Comparison of ENCODE assay signal across 8 mouse cellular contexts in genomic region chr3:114032333-114032732, GRCm38 (mm10). TPM values are rescaled to one million over a fixed set of nuclear protein-coding genes. Genes with fewer than 3 reads are reported as not detected.
DNase-seq lines count a peak whose midpoint lies in the region; ATAC-seq and TF ChIP-seq lines count a peak whose summit lies in the region.

No protein-coding gene starts in this region.

- no peak for TF ChIP-seq POLR2A in olfactory bulb, adult 2 months (IDR thresholded peaks at IDR 0.05; ENCODE audit: insufficient read depth, low read depth, low read length)
- TF ChIP-seq POLR2A in lung, adult 2 months (IDR thresholded peaks at IDR 0.05; ENCODE audit: borderline replicate concordance, extremely low read depth, low read depth, low read length), result no peak

- no peaks in the 10 kb centered on the region for H3K36me3 ChIP-seq in limb, embryonic 12.5 days

- H3K27ac ChIP-seq in limb, embryonic 12.5 days, result peak overlapping the region; percentile 90
- no peak overlapping the region for H3K27ac ChIP-seq in olfactory bulb, adult 2 months (ENCODE audit: insufficient read depth, low read depth, low read length)

- H3K27me3 ChIP-seq in limb, embryonic 12.5 days, result no peaks in the 10 kb centered on the region

- H3K9me3 ChIP-seq in limb, embryonic 12.5 days, result no peaks in the 10 kb centered on the region

- ATAC-seq in hematopoietic stem cell, adult 5-6 weeks (replicated peaks in 1 of 2; ENCODE audit: insufficient read depth in 1 of 2, low FRiP score in 2 of 2, low TSS enrichment in 1 of 2, low read depth in 1 of 2, poor library complexity in 2 of 2, severe bottlenecking in 2 of 2), result peak; percentile 13 to 37; a peak in 1 of 4 replicates
- ATAC-seq in limb, embryonic 12.5 days (ENCODE audit: insufficient number of reproducible peaks, insufficient read depth, low FRiP score, low TSS enrichment, low read depth), result no peak

- H3K9ac ChIP-seq in limb, embryonic 12.5 days (replicated peaks), result peak overlapping the region; percentile 67

- no peak for TF ChIP-seq CTCF in olfactory bulb, adult 2 months (IDR thresholded peaks at IDR 0.05; ENCODE audit: insufficient read depth, low read depth, low read length)
- TF ChIP-seq CTCF in lung, adult 2 months (IDR thresholded peaks at IDR 0.05; ENCODE audit: insufficient read depth, low read length), result no peak

- WGBS in limb, embryonic 12.5 days, result 8% methylated on average over 4 of the region's 4 CpGs
- WGBS in olfactory bulb, adult 2 months, result 4% methylated on average over 4 of the region's 4 CpGs
- 6% methylated on average over 4 of the region's 4 CpGs for WGBS in lung, adult 2 months

- H3K4me1 ChIP-seq in limb, embryonic 12.5 days (replicated peaks), result peaks cover 15% of the 10 kb centered on the region
- H3K4me1 ChIP-seq in olfactory bulb, adult 2 months (ENCODE audit: control insufficient read depth, insufficient read depth, low read length), result peaks cover 12% of the 10 kb centered on the region
- no peaks in the 10 kb centered on the region for H3K4me1 ChIP-seq in lung, adult 2 months (ENCODE audit: control insufficient read depth, insufficient read depth, low read length)

- DNase-seq in kidney, adult 9 months, result peak; percentile 8
- no peak for DNase-seq in kidney, adult 11 months
- DNase-seq in cerebellum, postnatal 25 days, result peak; percentile 9 to 38
- DNase-seq in thymus, postnatal 25 days, result no peak
- DNase-seq in lung, adult 2 months, result no peak

- H3K4me3 ChIP-seq in limb, embryonic 12.5 days (replicated peaks), result peak overlapping the region; percentile 56
- H3K4me3 ChIP-seq in olfactory bulb, adult 2 months (ENCODE audit: insufficient read depth, low read depth, low read length), result peak overlapping the region; percentile 51
- H3K4me3 ChIP-seq in lung, adult 2 months (replicated peaks; ENCODE audit: extremely low read depth, low read depth, low read length), result no peak overlapping the region

- peak overlapping the region; percentile 76 for H3K4me2 ChIP-seq in limb, embryonic 12.5 days

RNA-seq across cellular contexts. Expression of gene Col11a1, which starts 2.0 kb away (rescaled TPM):
- total RNA-seq in hematopoietic stem cell, adult 5-6 weeks (2017), result not detected in 2 replicates
- polyA plus RNA-seq in limb, embryonic 12.5 days (2016; fragmentation: Nextera tagmentation; extraction: Ambion mirVana), result 43.6 and 58.2 TPM in 2 replicates
- polyA plus RNA-seq in olfactory bulb, adult 2 months (2012; ENCODE audit: insufficient read depth, insufficient read length, low replicate concordance, missing spikeins), result not detected in 2 replicates
- 0.14 TPM in 1 of 2 replicates, not detected in the other for polyA plus RNA-seq in lung, adult 2 months (2012; rRNA removed)

Comparison
In these comparisons a context has a peak if more than half of its experiments do, and no peak if none do; other contexts are left out.
1. DNase-seq: peak in kidney, adult 9 months (single experiment) and cerebellum, postnatal 25 days (2 of 2); none in kidney, adult 11 months (single experiment), thymus, postnatal 25 days (single experiment) and lung, adult 2 months (single experiment).
2. RNA of gene Col11a1, which starts 2.0 kb away (polyA plus RNA-seq): 43.6 to 58.2 TPM in limb, embryonic 12.5 days; 0.14 TPM in lung, adult 2 months and not detected in olfactory bulb, adult 2 months; every median in the first group is over 10 times any median in the second.